Mouse (Mus musculus) retina, postnatal 7 days (tissue): ENCODE data around the gene Clrn3.
"Not testable (repeated sequence)": the region's sequence is repeated elsewhere in the genome, so short reads cannot be mapped to it uniquely, and the experiment has no call there.

Source experiments
- DNase-seq: peaks from one replicate; pipeline ENCODE4 v3.0.0-alpha.2; 2012; ENCODE audit warnings: low read depth, low spot score

The Clrn3 gene

GRCm38 (mm10) chr7:135535908-135536307, 7.5 kb upstream of the Clrn3 start:
- no peak for DNase-seq

GRCm38 (mm10) chr7:135534548-135535189, 6.2 kb upstream of the Clrn3 start:
- no peak for DNase-seq

- no peak for DNase-seq
Observed at GRCm38 (mm10) chr7:135529068-135529467, 614 bp upstream of the Clrn3 start.

- DNase-seq, result no peak
Observed at GRCm38 (mm10) chr7:135527169-135527568, 1.3 kb downstream of the Clrn3 start.

GRCm38 (mm10) chr7:135526574-135527152, 1.8 kb downstream of the Clrn3 start:
- no peak for DNase-seq

- DNase-seq, result no peak
Observed at GRCm38 (mm10) chr7:135524424-135524967, 4.0 kb downstream of the Clrn3 start.

- DNase-seq, result no peak
Observed at GRCm38 (mm10) chr7:135523981-135524380, 4.5 kb downstream of the Clrn3 start.

GRCm38 (mm10) chr7:135521755-135522512, 6.5 kb downstream of the Clrn3 start:
- no peak for DNase-seq

GRCm38 (mm10) chr7:135520241-135520640, 8.2 kb downstream of the Clrn3 start:
- no peak for DNase-seq

GRCm38 (mm10) chr7:135517191-135517590, 11.3 kb downstream of the Clrn3 start:
- DNase-seq, result no peak

GRCm38 (mm10) chr7:135511723-135512122, 16.7 kb downstream of the Clrn3 start:
- DNase-seq, result no peak

GRCm38 (mm10) chr7:135510431-135510830, 18.0 kb downstream of the Clrn3 start:
- DNase-seq, result no peak

GRCm38 (mm10) chr7:135509272-135509671, 19.2 kb downstream of the Clrn3 start:
- no peak for DNase-seq

- DNase-seq, result no peak
Observed at GRCm38 (mm10) chr7:135508602-135509001, 19.9 kb downstream of the Clrn3 start.

GRCm38 (mm10) chr7:135506506-135506905, 21.9 kb downstream of the Clrn3 start:
- DNase-seq, result not testable (repeated sequence)

GRCm38 (mm10) chr7:135499403-135499802, 29.1 kb downstream of the Clrn3 start:
- DNase-seq, result no peak

- DNase-seq, result no peak
Observed at GRCm38 (mm10) chr7:135498565-135499186, 29.8 kb downstream of the Clrn3 start.

GRCm38 (mm10) chr7:135495303-135495702, 33.2 kb downstream of the Clrn3 start:
- DNase-seq, result no peak

- DNase-seq, result no peak
Observed at GRCm38 (mm10) chr7:135490500-135490886, 38.0 kb downstream of the Clrn3 start.

- no peak for DNase-seq
Observed at GRCm38 (mm10) chr7:135489724-135490499, 38.5 kb downstream of the Clrn3 start.

GRCm38 (mm10) chr7:135488214-135488810, 40.1 kb downstream of the Clrn3 start:
- DNase-seq, result no peak
